9 mouse cellular contexts compared by ENCODE assay signal in genomic region chr5:36089243-36089642, GRCm38 (mm10).
DNase-seq lines count a peak whose midpoint lies in the region.
"Had no signal": no experiment of that assay in that cellular context is flagged by ENCODE, and none has a peak within 500 bp of the region (broad histone marks: within the 10 kb centered on the region; RNA-seq: fewer than 3 reads in every experiment).

No protein-coding gene starts in this region.

- intact Hi-C loops in left cerebral cortex, postnatal 36 days (cut with DNase I), result no loop called here

- DNase-seq in kidney, postnatal 10 days, result peak; percentile 19
- no peak for DNase-seq in kidney, adult 18-20 months
- DNase-seq in c-Kit-positive CD71-negative TER-119-negative erythroid progenitor cells, embryonic 14.5 days (ENCODE audit: low read depth), result peak; percentile 33
- peak; percentile 31 to 53 for DNase-seq in lung, postnatal 4 days
- peak; percentile 82 for DNase-seq in thymus, postnatal 14 days
- no peak for DNase-seq in left cerebral cortex, postnatal 36 days (ENCODE audit: low spot score in 2 of 2)
- no peak for DNase-seq in retina, embryonic 14.5 days (ENCODE audit: low spot score)
- no peak for DNase-seq in layer of hippocampus, postnatal 36 days
- DNase-seq: adrenal gland, postnatal 25 days had no signal

Comparison
In these comparisons a context has a peak if more than half of its experiments do, and no peak if none do; other contexts are left out.
1. DNase-seq: peak in kidney, postnatal 10 days (single experiment), c-Kit-positive CD71-negative TER-119-negative erythroid progenitor cells, embryonic 14.5 days (single experiment), lung, postnatal 4 days (2 of 2) and thymus, postnatal 14 days (single experiment); none in kidney, adult 18-20 months (single experiment), left cerebral cortex, postnatal 36 days (0 of 2), retina, embryonic 14.5 days (single experiment) and layer of hippocampus, postnatal 36 days (0 of 2).